9 mouse cellular contexts compared by ENCODE assay signal in the genomic region with DNA sequence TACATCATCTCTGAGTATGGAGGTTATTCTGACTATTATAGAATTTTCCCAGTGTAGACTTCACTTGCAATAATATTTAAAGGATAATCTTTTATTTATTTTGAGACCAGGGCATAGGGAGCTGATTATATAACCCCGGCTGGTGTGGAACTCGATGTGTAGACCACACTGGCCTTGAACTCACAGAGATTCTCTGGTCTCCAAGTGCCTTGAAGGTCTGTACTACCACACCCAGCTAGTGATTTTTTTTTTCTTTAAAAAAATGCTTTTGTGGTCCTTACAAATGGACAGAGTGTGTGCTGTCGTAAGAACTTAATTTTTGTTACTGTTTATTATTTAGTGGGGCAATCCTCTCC. TPM values are rescaled to one million over a fixed set of nuclear protein-coding genes. Genes with fewer than 3 reads are reported as not detected.
A peak's percentile ranks its signal among the peaks of the same experiment; 100 is the strongest.
DNase-seq lines count a peak whose midpoint lies in the region; ATAC-seq and TF ChIP-seq lines count a peak whose summit lies in the region.
"Had no signal": no experiment of that assay in that cellular context is flagged by ENCODE, and none has a peak within 500 bp of the region (broad histone marks: within the 10 kb centered on the region; RNA-seq: fewer than 3 reads in every experiment).

No protein-coding gene starts in this region.

- H3K27me3 ChIP-seq in liver, adult 2 months (ENCODE audit: control insufficient read depth, insufficient read depth, low read length) = no peaks in the 10 kb centered on the region
- no peaks in the 10 kb centered on the region for H3K27me3 ChIP-seq in intestine, embryonic 16.5 days (replicated peaks; ENCODE audit: control insufficient read depth, insufficient read depth, low read length)
- H3K27me3 ChIP-seq in neural tube, embryonic 12.5 days (replicated peaks) = no peaks in the 10 kb centered on the region
- H3K27me3 ChIP-seq in kidney, adult 2 months (replicated peaks; ENCODE audit: control insufficient read depth, insufficient read depth, low read length) = no peaks in the 10 kb centered on the region

- peak overlapping the region; percentile 58 for H3K27ac ChIP-seq in liver, adult 2 months (replicated peaks; ENCODE audit: insufficient read depth, low read depth, low read length)
- H3K27ac ChIP-seq in embryonic fibroblast, embryonic 13.5 days (ENCODE audit: insufficient read depth, low read length) = no peak overlapping the region
- no peak overlapping the region for H3K27ac ChIP-seq in intestine, embryonic 16.5 days (ENCODE audit: low read length)
- H3K27ac ChIP-seq in neural tube, embryonic 12.5 days = no peak overlapping the region
- H3K27ac ChIP-seq in kidney, adult 2 months (ENCODE audit: insufficient read depth, low read depth, low read length) = no peak overlapping the region

- peaks cover 18% of the 10 kb centered on the region for H3K79me2 ChIP-seq in liver, adult 2 months (ENCODE audit: control insufficient read depth, insufficient read depth, low read length)

- no peak for TF ChIP-seq CTCF in liver, adult 2 months (IDR thresholded peaks at IDR 0.05; ENCODE audit: low read depth, low read length)
- no peak for TF ChIP-seq CTCF in embryonic fibroblast, embryonic 13.5 days (IDR thresholded peaks at IDR 0.05; ENCODE audit: borderline replicate concordance, insufficient read depth, low read length)
- no peak for TF ChIP-seq CTCF in kidney, adult 2 months (conservative IDR thresholded peaks at IDR 0.05; ENCODE audit: insufficient read depth, insufficient read length, low read depth, low read length)

- H3K4me2 ChIP-seq in intestine, embryonic 16.5 days (ENCODE audit: low read depth, low read length) = peak overlapping the region; percentile 51
- H3K4me2 ChIP-seq in neural tube, embryonic 12.5 days (replicated peaks) = peak overlapping the region; percentile 70

- peak overlapping the region; percentile 10; the same call in 1 of the 2 replicates for H3K9ac ChIP-seq in liver, adult 2 months (ENCODE audit: low read depth, low read length)
- peak overlapping the region; percentile 36 for H3K9ac ChIP-seq in intestine, embryonic 16.5 days (ENCODE audit: low read depth, low read length)
- no peak overlapping the region for H3K9ac ChIP-seq in neural tube, embryonic 12.5 days

- 14% methylated on average over 3 of the region's 3 CpGs for WGBS in liver, adult 2 months
- 33% methylated on average over 3 of the region's 3 CpGs for WGBS in intestine, embryonic 16.5 days
- 73% methylated on average over 3 of the region's 3 CpGs for WGBS in neural tube, embryonic 12.5 days
- 40% methylated on average over 3 of the region's 3 CpGs for WGBS in kidney, adult 2 months

- peak; percentile 62 for DNase-seq in liver, adult 2 months (ENCODE audit: extremely low read depth, low read depth, low spot score)
- DNase-seq in liver = no peak
- DNase-seq in T-cell, adult 2 months (ENCODE audit: low spot score) = no peak
- no peak for DNase-seq in retina, postnatal 1 day
- no peak for DNase-seq in kidney, adult 2 months
- DNase-seq: thymus, postnatal 4 days had no signal

- ATAC-seq in intestine, embryonic 16.5 days = no peak
- ATAC-seq in neural tube, embryonic 12.5 days (ENCODE audit: low FRiP score, low read depth) = no peak

- peak overlapping the region; percentile 35 for H3K4me3 ChIP-seq in liver, adult 2 months (ENCODE audit: insufficient read depth, low read depth, low read length)
- H3K4me3 ChIP-seq in embryonic fibroblast, embryonic 13.5 days (ENCODE audit: insufficient read depth, low read length) = peak overlapping the region; percentile 98
- H3K4me3 ChIP-seq in intestine, embryonic 16.5 days (ENCODE audit: low read length) = peak overlapping the region; percentile 96
- H3K4me3 ChIP-seq in neural tube, embryonic 12.5 days = no peak overlapping the region
- H3K4me3 ChIP-seq in kidney, adult 2 months (ENCODE audit: insufficient read depth, low read depth, low read length) = no peak overlapping the region

- H3K4me1 ChIP-seq in liver, adult 2 months (ENCODE audit: control insufficient read depth, insufficient read depth, low read length) = peaks cover 13% of the 10 kb centered on the region
- peaks cover 2% of the 10 kb centered on the region; the same call in 1 of the 2 replicates for H3K4me1 ChIP-seq in embryonic fibroblast, embryonic 13.5 days (ENCODE audit: control insufficient read depth, insufficient read depth, low read length)
- H3K4me1 ChIP-seq in intestine, embryonic 16.5 days (ENCODE audit: control insufficient read depth, insufficient read depth, low read length) = peaks cover 15% of the 10 kb centered on the region
- H3K4me1 ChIP-seq in neural tube, embryonic 12.5 days = peaks cover 20% of the 10 kb centered on the region
- peaks cover 15% of the 10 kb centered on the region; the same call in 1 of the 2 replicates for H3K4me1 ChIP-seq in kidney, adult 2 months (ENCODE audit: control insufficient read depth, insufficient read depth, low read length)

- no peak for TF ChIP-seq POLR2A in liver, adult 2 months (IDR thresholded peaks at IDR 0.05; ENCODE audit: extremely low read depth, insufficient read depth, low read length)
- TF ChIP-seq POLR2A in embryonic fibroblast, embryonic 13.5 days (IDR thresholded peaks at IDR 0.05; ENCODE audit: low read depth, low read length) = no peak
- TF ChIP-seq POLR2A in kidney, adult 2 months (IDR thresholded peaks at IDR 0.05; ENCODE audit: low read depth, low read length) = no peak

- H3K36me3 ChIP-seq in liver, adult 2 months (ENCODE audit: control insufficient read depth, insufficient read depth, low read length) = no peaks in the 10 kb centered on the region
- H3K36me3 ChIP-seq in intestine, embryonic 16.5 days (ENCODE audit: control insufficient read depth, insufficient read depth, low read length) = no peaks in the 10 kb centered on the region
- no peaks in the 10 kb centered on the region for H3K36me3 ChIP-seq in neural tube, embryonic 12.5 days
- no peaks in the 10 kb centered on the region for H3K36me3 ChIP-seq in kidney, adult 2 months (ENCODE audit: control insufficient read depth, insufficient read depth, low read length)

- no peaks in the 10 kb centered on the region for H3K9me3 ChIP-seq in intestine, embryonic 16.5 days (ENCODE audit: control insufficient read depth, low read length)
- no peaks in the 10 kb centered on the region for H3K9me3 ChIP-seq in neural tube, embryonic 12.5 days

RNA-seq across cellular contexts. Expression of a gene that starts 3.1 kb away (rescaled TPM):
- 83.6 and 84.0 TPM in 2 replicates for total RNA-seq in liver, adult 2 months (2014; rRNA removed)
- polyA plus RNA-seq in liver, adult 2 months (2012; rRNA removed) = 32.6 and 44.7 TPM in 2 replicates
- 56.9 and 63.1 TPM in 2 replicates for polyA plus RNA-seq in embryonic fibroblast, embryonic 13.5 days (2011; ENCODE audit: insufficient read length, low read depth, missing spikeins)
- polyA plus RNA-seq in intestine, embryonic 16.5 days (2015; fragmentation: Nextera tagmentation; extraction: Ambion mirVana) = 70.4 and 73.4 TPM in 2 replicates
- polyA plus RNA-seq in neural tube, embryonic 12.5 days (2016; fragmentation: Nextera tagmentation; extraction: Ambion mirVana) = 116 and 122 TPM in 2 replicates
- 34.2 and 46.4 TPM in 2 replicates for polyA plus RNA-seq in kidney, adult 2 months (2012; rRNA removed)

Comparison
In these comparisons a context has a peak if more than half of its experiments do, and no peak if none do; other contexts are left out.
1. H3K4me3 ChIP-seq: peak in liver, adult 2 months (single experiment), embryonic fibroblast, embryonic 13.5 days (single experiment) and intestine, embryonic 16.5 days (single experiment); none in neural tube, embryonic 12.5 days (single experiment) and kidney, adult 2 months (single experiment).